Mouse (Mus musculus) yolk sac, embryonic 10.5 days (tissue): ENCODE results near the gene Il17rb.

Experiments used
- DNase-seq: peaks from one replicate; pipeline ENCODE4 v3.0.0-alpha.2; 2017; ENCODE audit warnings: low spot score

The Il17rb gene

DNA sequence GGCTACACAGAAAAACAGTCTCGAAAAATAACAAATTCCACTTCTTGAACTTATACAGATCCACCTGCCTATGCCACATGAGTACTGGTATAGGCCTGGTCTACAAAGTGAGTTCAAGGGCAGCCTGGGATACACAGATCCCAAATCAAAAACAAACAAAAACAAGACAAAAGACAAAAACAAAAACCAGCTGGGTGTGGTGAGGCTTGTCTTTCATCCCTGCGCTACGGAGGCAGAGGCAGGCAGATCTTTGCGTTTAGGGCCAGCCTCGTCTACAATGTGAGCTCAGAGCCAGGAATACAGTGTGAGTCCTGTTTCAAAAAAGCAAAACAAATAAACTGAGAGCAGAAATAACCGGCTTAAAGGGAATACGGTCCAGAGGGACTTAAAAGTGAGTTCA, 41.1 kb downstream of the Il17rb start:
- DNase-seq, result peak; percentile 11

- DNase-seq, result no peak
These were observed 51.3 kb downstream of the Il17rb start for GRCm38 (mm10) chr14:29957393-29957792.

DNA sequence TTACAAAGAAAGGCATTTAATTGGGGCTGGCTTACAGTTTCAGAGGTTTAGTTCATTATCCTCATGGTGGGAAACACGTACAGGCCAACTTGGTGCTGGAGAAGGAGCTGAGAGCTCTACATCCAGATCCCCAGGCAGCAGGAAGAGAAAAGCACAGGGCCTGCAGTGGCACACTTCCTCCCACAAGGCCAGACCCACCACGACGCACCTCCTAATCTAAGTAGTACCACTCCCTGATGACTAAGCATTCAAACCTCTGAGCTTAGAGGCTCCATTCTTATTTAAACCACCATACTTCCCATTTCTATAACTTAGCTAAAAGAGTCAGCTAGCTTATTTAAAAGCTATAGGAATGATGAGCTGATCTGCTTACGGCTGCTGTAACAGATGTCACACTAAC, 57.9 kb downstream of the Il17rb start:
- DNase-seq, result no peak

DNA sequence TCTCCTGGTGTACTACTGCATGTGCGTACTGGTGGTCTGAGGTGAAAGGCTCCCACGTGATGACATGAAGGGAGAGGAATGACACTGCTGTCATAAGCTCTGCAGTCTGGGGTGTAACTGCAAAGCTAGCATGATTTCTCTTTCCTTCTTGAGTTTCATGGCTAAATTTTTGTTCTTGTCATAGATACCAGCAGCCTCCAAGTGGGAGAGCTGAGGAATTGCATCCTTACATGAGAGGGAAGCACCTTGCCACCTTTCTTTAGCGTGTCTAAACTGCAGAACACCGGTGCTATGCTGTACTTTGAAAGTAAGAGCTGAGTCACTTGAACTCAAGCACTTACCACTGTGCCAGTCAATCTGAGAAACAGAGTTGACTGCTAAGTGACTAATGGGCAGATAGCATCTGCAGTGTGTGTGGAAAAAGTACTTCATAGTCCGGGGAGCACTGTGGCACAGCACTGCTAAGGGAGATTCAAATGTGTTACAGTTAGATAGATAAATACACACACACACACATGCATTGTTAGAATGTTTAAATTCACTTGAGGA, 61.9 kb downstream of the Il17rb start:
- DNase-seq, result no peak
